Mouse (Mus musculus) urinary bladder, postnatal 14 days (tissue): ENCODE measurements around the gene Fbxo3.
"Not testable (repeated sequence)": the region's sequence is repeated elsewhere in the genome, so short reads cannot be mapped to it uniquely, and the experiment has no call there.

ENCODE experiments used
- DNase-seq: peaks from one replicate; pipeline ENCODE4 v3.0.0; 2021; ENCODE audit warnings: low spot score

The Fbxo3 gene

DNA sequence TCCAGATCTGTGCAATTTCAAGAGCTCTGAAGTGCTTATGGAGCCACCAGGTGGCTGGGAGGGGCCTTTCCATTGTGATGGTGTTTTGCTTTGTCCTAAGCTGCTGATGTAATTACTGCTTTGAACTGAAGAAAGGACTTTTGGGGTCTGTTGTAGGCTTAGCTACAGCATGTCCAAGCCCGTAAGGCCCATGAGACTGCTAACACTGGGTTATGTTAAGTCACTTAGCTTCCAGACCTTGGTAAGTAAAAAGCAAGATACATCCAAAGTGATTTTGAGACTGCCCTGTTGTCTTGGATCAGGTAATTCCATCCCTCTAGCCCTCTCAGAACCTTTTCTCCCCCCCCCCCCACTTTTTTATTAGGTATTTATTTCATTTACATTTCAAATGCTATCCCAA lies 69.3 kb downstream of the Fbxo3 start:
- not testable (repeated sequence) for DNase-seq

DNA sequence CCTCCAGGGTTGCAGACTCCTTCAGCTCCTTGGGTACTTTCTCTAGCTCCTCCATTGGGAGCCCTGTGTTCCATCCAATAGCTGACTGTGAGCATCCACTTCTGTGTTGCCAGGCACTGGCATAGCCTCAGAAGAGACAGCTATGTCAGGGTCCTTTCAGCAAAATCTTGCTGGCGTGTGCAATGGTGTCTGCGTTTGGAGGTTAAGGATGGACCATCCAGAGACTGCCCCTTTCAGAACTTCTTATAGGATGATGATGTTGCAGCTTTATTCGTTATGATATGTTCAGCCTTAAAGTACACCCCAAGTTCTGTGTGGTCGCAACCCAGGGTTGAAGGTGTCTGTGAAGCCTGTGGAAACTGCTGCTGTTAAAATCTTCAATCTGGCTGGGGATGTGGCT lies 69.9 kb downstream of the Fbxo3 start:
- DNase-seq, result not testable (repeated sequence)

DNA sequence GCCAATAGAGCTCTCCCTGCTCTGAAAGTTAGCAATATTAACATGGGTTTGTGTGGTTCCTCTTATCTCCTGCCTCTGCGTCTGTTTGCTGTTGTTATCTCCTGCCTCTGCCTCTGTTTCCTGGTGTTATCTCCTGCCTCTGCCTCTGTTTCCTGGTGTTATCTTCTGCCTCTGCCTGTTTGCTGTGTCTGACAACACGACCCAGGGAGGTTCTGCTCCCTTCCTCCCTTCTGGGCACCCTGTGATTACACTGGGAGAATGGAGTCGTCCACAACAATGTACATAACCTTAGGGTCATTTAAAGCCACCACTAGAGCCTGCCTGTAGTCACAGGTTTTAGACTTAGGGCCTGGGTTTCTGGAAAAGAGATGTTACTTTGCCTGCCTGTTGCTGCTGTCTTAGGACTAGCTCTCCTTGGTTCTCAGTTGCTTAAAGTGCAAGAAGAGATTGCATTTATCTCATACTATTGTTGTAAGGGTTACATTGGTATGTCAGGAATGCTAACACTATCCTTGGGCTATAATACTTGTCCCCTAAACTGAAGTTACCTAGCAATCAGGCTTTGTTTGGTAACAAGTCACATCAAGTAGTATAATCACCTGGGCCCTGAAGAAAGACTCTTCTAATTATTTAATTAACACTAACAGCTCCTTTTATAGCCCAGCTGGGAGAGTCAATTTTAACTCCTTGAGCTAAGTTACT lies 71.2 kb downstream of the Fbxo3 start:
- DNase-seq, result no peak

DNA sequence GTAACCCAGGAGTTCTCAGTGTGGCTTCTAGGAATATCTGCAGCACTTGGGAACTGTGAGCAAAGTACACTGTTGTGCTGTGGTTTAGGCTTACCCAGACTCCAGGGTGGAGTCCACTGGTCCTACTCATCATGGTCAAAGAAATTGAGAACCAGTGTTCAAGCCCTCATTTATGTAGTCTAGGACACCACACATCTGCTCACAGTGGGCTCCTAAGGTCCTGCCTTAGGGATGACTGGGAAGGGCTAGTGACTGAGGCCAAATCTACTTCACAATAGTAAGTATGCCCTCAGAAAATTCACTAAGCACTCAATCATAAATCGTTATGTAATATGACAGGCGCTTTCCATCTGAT lies 71.7 kb downstream of the Fbxo3 start:
- no peak for DNase-seq

DNA sequence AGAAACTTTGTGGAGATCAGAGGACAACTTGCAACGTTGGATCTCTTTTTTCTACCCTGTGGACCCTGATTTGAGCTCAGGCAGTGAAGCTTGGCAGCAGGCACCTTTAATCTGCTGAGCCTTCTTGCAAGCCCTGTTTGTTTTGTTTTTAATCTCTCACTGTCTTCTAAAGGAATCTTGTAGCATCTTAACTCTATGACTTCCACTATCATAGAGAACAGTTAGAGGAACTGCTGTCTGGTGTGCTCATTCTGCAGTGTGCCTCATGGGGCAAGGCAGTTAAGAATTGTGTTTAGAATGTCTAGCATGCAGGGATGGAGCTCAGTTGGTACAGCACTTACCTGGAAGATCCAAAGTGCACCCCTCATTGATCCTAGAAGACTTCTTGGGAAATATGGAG lies 72.4 kb downstream of the Fbxo3 start:
- DNase-seq, result no peak

DNA sequence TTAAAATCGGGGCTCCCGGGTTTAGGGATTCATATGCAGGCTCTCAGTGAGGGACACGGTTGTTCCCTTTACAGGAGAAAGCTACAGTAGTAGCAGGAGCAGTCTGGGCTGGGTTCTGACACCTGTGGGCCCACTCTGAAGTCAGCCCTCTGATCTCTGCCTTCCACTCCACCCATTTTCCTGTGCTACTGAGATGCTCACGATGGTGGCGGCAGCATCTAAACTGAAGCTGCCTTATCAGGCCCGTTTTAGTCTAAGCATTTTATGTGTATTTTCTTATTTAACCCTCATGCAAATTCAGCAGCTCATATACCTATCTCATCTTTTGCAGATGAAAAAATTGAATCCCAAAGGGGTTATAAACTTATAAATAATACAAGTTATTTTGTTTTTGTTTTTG lies 77.3 kb downstream of the Fbxo3 start:
- no peak for DNase-seq

DNA sequence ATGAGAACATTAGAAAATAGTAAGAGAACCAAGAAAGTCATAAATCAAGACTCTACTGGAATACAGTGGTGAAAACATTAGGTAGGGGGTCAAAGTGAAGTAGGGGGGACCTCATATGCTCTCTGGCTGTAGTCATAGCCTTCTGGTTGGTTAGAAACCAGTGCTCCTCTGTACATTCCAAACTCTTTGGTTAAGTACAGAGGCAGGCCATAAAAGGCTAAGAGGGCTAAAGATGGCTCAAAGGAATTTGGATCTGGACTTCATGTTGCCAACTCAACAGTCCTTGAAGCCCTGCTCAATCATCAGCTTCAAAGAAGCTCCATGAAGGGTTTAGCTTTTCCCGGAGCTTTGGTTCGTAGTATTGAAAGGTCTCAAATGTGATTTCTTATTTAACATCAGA lies 81.5 kb downstream of the Fbxo3 start:
- not testable (repeated sequence) for DNase-seq

DNA sequence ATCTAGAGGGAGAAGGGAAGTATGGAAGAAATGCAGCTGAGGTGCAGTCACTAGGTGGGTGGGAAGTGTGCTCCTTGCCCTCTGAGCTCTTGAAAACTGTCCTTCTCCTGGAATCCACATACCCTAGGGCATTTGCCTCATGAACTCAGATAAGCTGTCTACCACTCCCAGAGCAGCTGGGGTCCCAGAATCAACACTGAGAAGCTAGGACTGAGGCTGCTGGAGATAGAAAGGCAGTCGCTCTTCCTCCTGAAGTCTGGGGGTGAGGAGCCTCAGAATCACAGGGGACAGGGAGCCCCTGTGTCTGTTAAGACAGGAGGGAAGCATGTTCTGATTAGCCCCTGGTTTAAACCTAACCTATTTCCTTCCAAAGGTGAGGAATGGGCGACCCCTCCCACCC lies 82.0 kb downstream of the Fbxo3 start:
- DNase-seq, result no peak

DNA sequence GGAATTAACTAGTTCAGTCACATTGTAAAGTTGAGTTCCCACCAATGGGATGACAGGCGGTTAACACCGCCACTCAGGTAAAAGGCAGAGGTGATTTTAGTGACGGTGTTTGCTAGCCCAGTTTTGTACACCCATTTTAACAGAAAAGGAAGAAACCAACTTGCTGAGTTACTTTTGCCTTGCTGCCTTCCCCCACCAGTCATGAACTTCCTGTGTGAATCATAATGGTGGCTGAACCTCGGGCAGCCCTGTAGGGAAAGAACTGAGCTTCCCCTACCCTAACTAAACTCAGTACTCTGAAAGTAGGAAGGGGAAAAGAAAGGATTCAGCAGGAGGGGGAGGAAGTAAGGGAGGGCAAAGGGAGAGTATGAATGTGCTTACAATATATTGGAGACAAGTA lies 82.5 kb downstream of the Fbxo3 start:
- DNase-seq, result no peak

DNA sequence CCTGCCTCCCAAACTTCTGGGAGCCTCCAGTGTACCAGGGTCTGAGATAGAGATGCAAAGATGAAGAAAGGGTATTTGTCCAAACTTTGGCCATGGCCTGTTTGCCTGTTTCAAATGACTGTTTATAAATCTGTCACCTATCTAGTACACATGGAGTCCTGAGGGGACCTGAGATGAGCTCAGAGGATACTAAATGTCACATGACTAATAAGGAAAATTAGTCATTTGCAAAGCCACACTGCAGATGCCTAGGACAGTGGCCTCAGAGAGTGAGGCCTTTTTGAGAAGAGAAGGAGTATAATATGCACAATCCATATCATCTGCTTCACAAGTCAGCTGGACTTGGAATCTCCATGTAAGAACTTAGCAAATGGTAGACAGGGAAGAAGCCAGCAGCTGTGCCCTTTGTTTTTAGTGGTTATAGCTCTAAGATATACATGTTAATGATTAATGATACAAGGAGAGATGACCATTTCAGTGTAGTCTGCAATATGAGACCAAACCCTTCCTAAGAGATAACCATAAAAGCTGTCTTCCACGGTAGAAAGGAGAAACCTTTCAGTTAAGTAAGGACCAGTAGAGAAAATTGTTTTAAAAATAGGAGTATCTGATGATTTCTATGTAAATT lies 83.8 kb downstream of the Fbxo3 start:
- not testable (repeated sequence) for DNase-seq
